In genomic region chr4:151114574-151114973, GRCm38 (mm10) we compare ENCODE assay signal across 22 mouse cellular contexts.
"Had no signal": no experiment of that assay in that cellular context is flagged by ENCODE, and none has a peak within 500 bp of the region (broad histone marks: within the 10 kb centered on the region; RNA-seq: fewer than 3 reads in every experiment).

No protein-coding gene starts in this region.

- DNase-seq: heart, postnatal 10 days; heart, postnatal 14 days; heart, postnatal 36 days; heart, postnatal 4 days; kidney, adult 11 months; kidney, adult 18-20 months; kidney, adult 2 months; kidney, adult 8-10 months; kidney, adult 9 months; kidney, postnatal 10 days; kidney, postnatal 14 days; kidney, postnatal 25 days; kidney, postnatal 36 days; kidney, postnatal 4 days; layer of hippocampus, adult 9-11 months; layer of hippocampus, postnatal 36 days had no signal

- ATAC-seq: hindbrain, embryonic 16.5 days; hindbrain, postnatal 0 days; inflammation-experienced regulatory T-cells, adult 6 months; intestine, embryonic 15.5 days; intestine, embryonic 16.5 days; intestine, postnatal 0 days had no signal
